Mouse (Mus musculus): Measurements from ENCODE around the gene Rgs14.
A peak's percentile ranks its signal among the peaks of the same experiment; 100 is the strongest.

Rgs14 gene

DNA sequence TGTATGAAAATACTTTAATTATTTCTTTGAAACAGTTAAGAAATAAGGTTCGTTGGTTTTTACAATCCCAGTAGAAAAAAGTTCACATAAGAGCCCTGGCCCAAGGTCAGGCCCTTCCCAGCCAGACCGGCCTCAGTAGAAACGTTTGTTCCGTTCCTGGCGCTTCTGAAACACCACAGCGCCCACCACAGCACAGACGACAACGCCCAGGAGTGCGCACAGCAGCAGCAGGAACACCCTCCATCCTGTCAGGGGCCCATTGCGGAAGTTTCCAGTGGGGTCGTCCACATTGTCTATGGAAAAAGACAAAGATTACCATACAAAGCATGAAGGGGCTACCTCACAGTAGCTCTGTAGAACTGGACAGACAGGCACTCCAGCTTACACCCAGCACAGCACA lies 22.8 kb upstream of the Rgs14 start:
- no peak for DNase-seq (ENCODE audit: low read depth)

DNA sequence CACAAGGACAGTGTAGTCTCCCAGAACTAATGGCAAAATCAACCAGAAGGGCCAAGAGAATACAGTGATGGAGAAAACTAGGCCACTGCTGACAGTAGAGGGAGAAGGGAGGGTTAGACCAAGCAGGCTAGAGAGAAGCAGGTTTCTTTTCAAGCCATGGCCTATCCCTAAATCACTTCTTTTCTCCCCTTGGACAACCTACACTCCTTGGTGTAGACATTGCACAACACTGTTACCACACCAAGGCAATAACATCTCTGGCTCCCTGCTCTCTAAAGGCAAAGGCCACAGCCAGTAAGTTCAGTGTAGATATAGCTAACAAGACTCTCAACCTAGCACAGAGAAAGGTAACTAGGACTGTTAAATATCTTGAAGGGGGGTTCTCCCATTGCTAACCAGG lies 8.4 kb upstream of the Rgs14 start:
- no peak for DNase-seq (ENCODE audit: low read depth)

DNA sequence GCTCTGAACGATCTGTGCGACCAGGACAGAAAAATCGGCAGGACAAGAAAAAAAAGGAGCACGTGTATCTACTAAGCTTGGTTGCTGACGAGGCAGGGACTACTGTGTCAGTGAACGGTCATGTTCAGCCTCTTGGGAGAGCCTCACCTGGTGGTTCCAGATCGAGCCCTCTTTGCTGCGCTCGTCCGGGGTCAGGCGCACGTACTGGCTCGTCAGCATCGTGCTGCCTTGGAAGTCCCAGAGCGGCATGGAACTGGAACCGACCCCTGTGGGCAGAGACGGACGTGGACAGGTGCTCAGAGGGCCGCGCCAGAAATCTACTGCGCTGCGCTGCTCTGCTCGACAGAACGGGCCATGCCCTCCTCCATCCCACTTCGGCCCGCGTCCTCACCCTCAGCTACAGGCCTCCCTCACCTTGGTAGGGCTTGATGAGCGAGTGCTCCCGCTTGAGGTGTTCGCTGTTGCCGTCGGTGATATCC lies 7.5 kb upstream of the Rgs14 start:
- DNase-seq (ENCODE audit: low read depth): no peak

DNA sequence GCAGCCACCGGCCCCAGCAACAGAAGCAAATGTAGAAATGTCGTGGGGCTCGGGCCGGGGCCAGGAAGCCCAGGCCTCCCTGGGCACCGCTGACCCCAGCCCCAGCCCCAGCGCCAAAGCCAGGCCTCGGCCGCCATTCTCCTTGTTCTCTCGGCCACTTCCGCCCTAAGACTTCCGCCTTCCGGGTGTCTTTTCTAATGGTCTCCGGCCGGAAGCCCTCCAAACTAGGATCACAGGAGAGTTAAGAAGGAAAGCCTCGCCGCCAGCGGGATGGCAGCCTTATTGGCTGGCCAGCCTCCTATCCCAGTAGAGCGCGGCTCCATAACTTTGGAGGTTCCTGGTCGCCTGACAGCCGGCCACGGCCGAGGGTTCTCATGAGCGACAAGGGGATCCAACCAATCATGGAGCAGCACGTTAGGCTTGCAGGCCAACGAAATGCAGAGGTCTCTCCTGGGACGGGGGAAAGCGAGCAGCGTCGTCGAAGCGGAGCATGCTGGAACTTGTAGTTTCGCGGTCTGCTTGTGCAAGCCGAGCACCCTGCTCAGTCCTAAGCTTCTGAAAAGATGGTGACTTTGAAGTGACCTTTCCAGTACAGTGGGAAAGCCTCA lies 7.0 kb upstream of the Rgs14 start, which contains the start of gene Lman2:
Gene Lman2 (minus strand): TSS at position 331 of the 608 bp plus-strand sequence.
- peak; percentile 94 for DNase-seq (ENCODE audit: low read depth)

DNA sequence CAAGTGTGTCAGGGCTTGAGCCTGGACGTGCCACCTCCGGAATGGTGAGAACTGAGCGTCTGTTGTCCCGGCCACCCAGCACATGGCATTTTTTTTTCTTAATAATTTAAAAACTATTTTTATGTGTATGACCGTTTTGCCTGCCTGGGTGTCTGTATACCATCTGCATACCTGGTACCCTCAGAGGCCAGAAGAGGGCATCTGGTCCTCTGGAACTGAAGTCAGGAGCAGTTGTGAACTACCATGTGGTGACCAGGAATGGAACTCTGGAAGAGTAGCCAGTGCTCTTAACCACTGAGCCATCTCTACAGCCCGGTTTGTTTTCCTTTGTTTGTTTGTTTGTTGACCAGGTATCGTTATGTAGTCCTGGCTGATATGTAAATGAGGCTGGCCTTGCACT lies 1.1 kb upstream of the Rgs14 start:
- DNase-seq (ENCODE audit: low read depth): no peak

DNA sequence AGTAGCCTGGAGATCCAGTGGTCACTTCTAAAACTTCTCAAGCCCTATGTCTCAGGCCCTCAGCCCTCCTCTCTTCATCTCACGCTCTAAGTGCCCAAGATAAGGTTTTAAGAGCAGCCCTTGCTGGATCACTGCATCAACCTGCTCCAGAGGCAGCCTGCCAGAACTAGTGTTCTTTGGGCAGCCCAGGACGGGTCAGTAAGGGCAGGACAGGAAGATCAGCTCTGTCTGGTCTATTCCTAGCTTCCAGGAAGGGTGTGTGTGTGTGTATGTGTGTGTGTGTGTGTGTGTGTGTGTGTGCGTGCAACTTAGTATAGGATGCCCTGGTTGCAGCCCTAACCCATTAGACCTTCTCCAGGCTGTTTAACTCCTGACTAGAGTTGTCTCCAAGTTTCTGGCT lies 702 bp downstream of the Rgs14 start:
- no peak for DNase-seq (ENCODE audit: low read depth)

DNA sequence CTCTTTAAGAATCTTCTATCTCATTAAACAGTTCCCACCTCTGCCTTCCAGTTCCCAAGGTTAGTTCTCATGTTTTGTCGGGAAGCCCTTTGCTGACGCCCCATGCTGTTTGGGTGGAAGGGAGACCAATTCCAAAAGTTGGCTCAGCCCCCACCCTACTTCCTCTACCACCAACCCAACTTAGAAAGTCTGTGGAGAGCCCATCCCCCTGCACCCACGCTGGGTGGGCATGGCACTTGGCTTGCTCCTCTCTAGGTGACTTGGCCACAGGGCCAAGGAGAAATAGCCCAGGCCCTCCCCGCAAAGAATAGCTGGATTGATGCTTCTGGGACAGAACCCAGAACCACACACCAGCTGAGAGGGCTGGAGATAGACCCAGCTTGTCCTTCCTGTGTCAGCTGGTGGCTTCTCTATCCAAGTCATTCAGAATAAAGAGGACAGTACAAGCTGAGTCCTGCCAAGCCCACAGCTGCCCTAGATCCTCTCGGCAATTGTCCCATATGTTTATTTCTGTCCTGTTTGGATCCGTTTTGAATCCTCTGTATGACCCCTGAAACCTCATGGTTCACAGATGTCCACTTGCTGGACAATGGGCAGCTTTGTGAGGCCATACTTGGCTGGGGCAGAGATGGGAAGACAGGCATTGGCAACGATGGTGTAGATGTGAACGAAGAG lies 1.6 kb downstream of the Rgs14 start:
- no peak for DNase-seq (ENCODE audit: low read depth)

DNA sequence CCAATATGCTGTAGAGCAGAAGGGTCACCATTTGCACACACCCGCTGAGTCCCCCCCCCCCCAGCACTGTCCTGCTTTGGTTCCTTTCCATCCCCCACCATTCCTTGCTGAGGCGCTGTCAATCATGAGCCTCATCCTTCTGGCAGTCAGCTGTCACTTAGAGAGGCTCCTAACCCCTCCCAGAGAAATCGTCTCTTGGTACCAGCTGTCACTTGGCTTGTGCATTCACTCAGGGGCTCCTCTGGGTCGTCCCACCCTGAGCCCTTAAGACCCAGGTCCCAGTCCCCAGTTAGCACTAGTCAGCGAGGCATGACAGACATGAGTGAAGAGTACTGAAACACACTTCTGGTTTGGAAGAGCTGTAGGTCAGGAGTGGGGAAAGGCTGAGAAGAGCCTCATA lies 2.2 kb downstream of the Rgs14 start:
- DNase-seq (ENCODE audit: low read depth): no peak

DNA sequence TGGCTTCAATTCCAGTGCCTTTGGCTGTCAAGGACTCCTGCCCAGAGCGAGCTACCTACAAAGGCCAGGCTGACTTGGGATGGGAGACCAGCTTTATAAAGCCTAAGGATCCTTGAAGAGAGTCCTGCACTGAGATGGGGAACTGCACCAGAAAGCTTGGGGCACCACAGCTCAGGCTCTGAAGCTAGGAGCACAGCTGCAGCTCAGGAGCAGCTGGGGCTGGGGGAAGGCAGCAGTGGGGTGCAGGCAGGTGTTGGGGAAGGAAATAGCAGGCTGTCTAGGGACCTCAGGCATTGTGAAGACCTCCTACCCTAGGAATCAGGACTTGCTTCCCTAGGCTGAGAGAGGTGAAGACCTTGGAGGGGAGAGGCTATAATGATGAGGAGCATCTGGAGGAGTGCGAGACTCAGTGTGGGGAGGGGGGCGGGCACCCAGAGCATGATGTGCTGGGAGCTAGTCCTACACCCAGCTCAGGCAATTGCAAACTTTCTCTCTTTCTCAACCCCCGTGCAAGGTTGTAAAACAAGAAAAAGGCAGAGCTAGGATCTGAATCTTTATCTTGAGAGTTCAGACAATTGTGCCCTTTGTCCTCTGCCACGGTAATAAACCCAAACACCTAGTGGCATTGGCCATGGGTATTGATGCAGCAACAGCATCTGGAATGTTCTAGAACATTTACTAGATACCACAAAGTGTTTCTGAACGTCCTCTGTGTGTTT lies 4.8 kb downstream of the Rgs14 start:
- no peak for DNase-seq (ENCODE audit: low read depth)

DNA sequence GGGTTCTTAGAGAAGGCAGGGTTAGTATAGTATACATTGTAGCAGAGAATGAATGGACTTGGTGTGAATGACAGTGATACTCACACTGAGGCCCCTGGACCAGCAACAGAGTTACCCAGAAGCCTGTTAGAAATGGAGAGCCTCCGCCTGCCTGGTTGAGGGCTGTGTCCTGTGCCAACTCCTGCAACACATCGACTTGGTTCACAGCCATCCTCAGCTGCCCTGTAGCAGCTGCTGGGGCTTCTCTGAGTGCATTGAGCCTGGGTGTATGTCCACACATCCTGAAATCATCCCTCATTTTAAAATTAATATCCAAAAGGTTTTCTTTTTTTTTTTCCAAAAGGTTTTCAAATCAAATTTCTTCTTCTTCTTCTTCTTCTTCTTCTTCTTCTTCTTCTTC lies 6.3 kb downstream of the Rgs14 start:
- DNase-seq (ENCODE audit: low read depth): no peak

DNA sequence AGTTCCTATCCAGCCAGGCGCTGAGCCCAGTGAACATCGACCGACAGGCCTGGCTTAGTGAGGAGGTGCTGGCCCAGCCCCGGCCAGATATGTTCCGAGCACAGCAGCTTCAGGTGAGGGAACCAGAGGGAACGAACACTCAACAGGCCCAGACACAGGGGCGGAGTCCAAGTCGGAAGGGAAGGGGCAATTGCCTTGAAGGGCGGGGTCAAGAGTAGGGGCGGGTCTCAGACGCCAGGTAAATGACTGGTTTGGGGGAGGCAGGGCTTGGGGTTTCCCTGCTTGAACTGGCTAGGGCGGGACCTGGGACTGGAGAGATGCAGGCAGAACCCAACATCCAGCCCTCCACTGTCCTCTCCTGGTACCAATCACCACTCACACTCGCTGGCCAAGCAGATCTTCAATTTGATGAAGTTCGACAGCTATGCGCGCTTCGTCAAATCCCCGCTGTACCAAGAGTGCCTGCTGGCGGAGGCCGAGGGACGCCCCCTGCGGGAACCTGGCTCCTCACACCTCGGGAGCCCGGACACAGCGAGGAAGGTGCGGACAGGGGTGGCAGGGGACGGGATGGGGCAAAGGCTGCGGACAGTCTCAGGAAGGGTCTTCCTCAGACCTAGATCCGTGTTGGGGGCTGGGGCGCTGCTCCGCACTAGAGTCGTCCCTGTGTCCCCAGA lies 9.5 kb downstream of the Rgs14 start:
- no peak for DNase-seq (ENCODE audit: low read depth)

DNA sequence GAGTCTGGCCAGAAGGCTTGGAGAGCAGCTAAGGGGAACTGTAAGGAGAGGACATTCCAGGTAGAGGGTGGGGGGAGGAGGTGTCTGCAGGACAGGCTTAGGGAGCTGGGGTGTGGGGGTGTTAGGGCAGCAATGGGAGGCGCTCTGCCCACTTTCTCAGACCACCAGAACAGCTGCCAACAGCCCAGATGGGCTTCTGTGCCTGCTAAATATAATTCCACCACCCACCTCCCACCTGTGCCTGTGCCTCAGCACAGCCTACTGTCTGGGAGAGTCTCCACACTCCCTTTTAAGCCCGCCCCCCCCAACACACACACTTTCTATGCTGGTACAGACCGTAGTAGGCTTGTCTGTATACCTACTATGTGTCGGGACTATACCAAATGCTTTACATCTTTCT lies 12.3 kb downstream of the Rgs14 start:
- no peak for DNase-seq (ENCODE audit: low read depth)

DNA sequence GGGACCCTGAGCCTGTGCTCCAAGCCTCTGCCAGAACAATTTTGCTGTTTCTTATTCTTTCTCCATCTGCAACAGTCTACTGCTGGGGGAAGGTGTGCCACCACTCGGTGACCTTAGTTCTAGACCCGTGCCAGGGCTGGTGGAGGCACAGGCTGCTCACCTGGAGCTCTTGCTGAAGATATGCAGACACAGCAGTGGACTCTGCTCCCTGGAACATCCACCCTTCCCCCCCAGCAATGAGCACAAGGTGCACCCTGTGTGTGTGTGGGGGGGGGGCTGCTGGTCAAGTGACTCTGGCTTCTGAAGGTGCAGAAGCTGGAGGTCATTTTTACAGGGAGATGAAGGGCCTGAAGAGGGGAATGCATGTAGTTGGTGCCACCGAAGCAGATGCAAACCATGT lies 21.1 kb downstream of the Rgs14 start:
- DNase-seq (ENCODE audit: low read depth): no peak

DNA sequence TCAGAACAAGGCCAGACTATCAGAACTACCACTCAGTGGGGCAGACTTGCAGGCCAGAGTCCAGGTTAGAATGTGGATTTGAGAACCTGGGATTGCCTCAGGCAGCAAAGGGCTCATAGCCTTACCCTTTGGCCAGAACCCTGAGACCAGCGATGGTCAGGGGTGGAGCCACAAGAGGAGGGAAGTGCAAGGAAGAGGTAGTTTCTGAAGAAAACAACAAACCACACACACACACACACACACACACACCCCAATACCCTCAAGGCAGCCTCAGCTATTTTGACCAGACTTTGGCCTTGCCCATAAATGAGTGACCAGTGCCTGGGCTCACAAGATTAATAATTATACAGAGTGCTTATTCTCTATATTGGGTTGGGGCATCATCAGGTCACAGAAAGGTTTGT lies 22.1 kb downstream of the Rgs14 start:
- no peak for DNase-seq (ENCODE audit: low read depth)

DNA sequence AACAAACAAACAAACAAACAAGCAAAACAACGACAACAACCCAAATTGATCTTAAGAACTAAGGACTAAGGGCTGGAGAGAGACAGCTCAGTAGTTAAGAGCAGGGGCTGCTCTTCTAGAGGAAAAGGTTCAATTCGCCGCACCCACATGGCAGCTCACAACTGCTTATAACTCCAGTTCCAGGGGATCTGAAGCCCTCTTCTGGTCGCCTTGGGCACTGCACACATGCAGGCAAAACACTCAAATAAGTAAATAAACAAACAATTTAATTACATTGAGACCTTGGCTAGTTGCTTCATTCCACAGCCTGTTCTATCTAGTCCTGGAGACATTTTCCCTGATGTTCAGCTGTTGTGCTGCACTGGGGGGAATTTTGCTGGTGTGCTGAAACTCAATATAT lies 23.4 kb downstream of the Rgs14 start:
- peak; percentile 59 for DNase-seq (ENCODE audit: low read depth)

DNA sequence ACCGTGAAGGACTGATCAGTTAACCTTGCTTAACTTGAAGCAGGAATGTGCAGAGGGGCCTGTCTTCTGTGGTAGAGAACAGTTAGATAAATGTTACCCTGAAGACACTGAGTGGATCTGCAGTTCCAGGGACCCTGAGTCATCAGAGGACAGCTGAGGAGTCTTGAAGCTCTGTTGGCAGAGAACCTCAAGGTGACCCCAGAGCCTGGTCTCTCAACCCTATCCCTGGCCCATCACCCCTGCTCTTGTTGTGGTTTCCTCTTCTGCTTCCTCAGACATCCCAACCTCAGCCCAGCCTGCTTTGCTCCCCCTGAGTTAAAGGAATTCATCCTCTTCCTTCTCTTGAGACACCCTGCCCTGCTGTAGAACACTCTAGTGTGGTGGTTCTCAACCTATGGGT lies 28.6 kb downstream of the Rgs14 start, which contains the start of gene Slc34a1:
Gene Slc34a1 (plus strand): TSS at position 100 of the 400 bp plus-strand sequence.
- no peak for DNase-seq (ENCODE audit: low read depth)

DNA sequence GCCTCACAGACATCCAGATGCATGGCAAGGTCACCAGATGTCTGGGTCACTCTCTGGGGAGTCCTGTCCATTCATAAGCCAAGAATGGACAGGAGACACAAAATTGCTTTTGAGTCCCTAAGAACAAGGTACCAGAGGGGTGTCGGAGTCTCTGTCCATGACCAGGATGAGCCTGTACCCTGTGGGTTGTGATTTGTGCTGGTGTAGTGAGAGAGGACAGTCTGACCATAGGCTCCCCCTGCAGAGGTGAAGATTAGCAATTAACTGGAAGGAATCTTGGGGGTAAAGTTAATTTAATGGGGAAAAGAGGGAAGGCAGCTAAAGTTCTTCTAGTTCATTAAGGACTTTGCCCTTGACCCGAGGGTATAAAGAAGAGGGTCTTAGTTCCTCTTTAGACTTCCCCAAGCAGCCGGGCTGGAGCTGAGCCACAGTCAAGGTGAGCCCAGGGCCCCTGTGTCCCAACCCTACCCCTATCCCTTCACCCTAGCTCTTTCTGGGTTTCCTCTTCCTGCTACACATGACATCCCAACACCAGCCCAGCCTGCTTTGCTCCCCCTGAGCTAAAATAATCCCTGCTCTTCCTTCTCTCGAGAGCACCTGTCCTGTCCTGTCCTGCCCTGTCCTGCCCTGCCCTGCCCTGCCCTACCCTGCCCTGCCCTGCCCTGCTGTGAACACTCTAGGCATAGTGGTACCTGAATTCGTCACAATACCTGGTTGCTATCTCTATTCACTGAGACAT lies 29.9 kb downstream of the Rgs14 start:
- DNase-seq (ENCODE audit: low read depth): no peak

DNA sequence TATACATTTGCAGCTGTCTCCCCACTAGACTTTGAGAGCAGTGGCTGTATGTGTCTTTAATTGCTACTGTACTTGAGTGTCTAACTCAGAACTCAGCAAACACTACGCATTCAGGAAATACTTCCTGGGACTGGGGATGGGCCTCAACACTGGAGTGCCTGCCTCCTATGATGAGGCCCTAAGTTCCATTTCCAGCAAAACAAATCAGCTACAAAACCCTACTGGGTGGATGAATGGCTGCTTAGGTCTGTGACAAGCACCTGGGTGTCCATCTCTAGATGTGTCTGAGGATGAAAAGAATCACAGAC lies 30.5 kb downstream of the Rgs14 start:
- no peak for DNase-seq (ENCODE audit: low read depth)

DNA sequence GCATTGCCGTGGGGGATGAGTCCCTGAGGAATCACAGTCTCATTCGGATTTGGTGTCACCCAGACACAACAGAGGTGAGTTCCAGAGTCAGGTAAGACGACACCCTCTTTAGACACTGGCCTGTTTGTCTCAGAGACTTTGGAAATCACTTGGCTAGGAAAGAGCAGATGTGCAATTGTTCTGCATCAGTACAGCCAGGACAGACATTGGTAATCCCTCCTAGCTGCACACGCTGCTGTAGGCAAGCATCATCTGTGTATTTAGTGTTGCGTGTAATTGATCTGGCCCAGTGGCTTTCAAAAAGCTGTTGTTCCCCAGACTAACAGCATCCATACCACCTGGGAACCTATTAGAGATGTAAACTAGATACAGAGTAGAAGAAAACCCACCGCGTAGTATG lies 33.7 kb downstream of the Rgs14 start:
- no peak for DNase-seq (ENCODE audit: low read depth)

DNA sequence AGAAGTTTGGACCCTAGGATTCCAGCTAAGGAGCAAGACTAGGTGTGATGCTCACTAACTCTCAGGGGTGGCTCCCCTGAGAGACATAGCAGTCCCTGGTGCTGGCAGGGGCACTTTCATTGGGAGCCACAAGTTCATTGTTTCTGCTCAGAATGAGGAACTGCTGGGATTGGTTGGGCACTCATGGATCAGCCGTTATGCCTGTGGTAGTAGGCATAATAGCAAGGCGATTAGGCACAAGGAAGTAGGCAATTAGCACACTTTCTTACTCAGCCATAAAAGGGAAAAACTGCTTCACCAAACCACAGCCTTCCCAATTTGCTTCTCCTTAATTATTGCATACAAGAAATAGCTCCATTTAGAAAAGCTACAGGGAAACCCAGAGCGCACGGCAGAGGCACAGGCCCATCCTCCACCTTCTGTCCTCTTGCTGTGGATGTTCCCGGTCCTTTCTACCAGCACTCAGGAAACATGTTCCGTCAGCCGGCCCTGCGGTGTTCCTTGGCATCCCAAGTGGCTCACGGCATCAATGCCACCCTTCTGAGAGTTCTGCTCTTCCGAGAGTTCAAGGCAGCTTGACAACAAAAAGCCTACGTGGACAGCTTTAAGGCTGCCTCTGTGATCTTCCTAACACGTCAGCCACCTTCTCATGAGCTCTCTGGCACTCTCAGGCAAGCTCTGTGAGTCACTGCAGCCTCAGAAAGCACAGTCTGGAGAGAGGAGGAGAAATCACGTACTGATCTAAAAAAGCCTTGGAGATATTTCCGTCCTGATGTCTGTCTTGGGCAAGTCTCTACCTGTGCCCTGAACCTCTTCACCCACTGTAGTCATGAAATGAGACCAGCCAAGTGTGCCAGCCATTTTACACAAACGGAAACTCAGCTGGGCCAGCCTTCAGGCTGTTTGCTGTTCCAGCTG lies 34.7 kb downstream of the Rgs14 start:
- peak; percentile 46 for DNase-seq (ENCODE audit: low read depth)

Data from naive thymus-derived CD4-positive, alpha-beta T cell, adult 2 months (primary cell).